ENCODE assay signal across 19 mouse cellular contexts in the genomic region with DNA sequence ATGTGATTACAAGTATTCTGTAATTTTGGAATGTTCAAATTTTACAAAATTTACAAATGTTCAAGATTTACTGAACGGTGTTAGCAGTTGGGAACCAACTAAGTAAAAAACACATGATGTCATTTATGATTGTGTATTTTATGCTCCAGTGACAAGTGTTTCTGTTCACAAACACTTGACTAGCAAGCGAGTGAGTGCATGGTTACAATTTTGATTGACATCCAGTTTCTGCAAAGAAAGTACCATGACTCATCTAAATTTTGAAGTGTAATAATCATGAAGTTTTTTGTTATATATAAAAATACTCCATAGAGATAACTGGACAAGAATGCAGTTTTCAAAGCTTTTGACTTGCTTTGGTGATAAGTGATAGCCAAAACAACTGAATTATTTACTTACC. TPM values are rescaled to one million over a fixed set of nuclear protein-coding genes. Genes with fewer than 3 reads are reported as not detected.
DNase-seq lines count a peak whose midpoint lies in the region; ATAC-seq lines count a peak whose summit lies in the region.
"Had no signal": no experiment of that assay in that cellular context is flagged by ENCODE, and none has a peak within 500 bp of the region (broad histone marks: within the 10 kb centered on the region; RNA-seq: fewer than 3 reads in every experiment).

No protein-coding gene starts in this region.

- no peaks in the 10 kb centered on the region for H3K9me3 ChIP-seq in hindbrain, embryonic 11.5 days (ENCODE audit: control insufficient read depth, low read length)
- no peaks in the 10 kb centered on the region for H3K9me3 ChIP-seq in hindbrain, embryonic 13.5 days
- no peaks in the 10 kb centered on the region for H3K9me3 ChIP-seq in liver, embryonic 15.5 days (replicated peaks)
- H3K9me3 ChIP-seq in embryonic facial prominence, embryonic 10.5 days: no peaks in the 10 kb centered on the region
- H3K9me3 ChIP-seq: forebrain, embryonic 12.5 days; hindbrain, embryonic 15.5 days; megakaryocyte, embryonic 14.5 days; neural tube, embryonic 13.5 days had no signal

- peak; percentile 7 for DNase-seq in hindbrain, embryonic 11.5 days (ENCODE audit: low spot score)
- peak; percentile 11 for DNase-seq in lung, postnatal 25 days (ENCODE audit: low spot score)
- no peak for DNase-seq in lung, postnatal 4 days
- DNase-seq in MEL-GATA-1-ER (ENCODE audit: extremely low read depth, low read depth): peak; percentile 32
- DNase-seq in embryonic facial prominence, embryonic 10.5 days (ENCODE audit: low spot score): no peak
- DNase-seq in layer of hippocampus, postnatal 25 days (ENCODE audit: extremely low spot score in 1 of 2, low spot score in 1 of 2): no peak
- DNase-seq: cerebellum, postnatal 10 days; gastrocnemius, postnatal 14 days; kidney, adult 8-10 months; kidney, postnatal 36 days; layer of hippocampus, postnatal 36 days; left cerebral cortex, postnatal 4 days; right cerebral cortex, postnatal 25 days had no signal

- 79% methylated on average over 2 of the region's 2 CpGs for WGBS in hindbrain, embryonic 11.5 days
- WGBS in hindbrain, embryonic 13.5 days: 86% methylated on average over 2 of the region's 2 CpGs
- 41% methylated on average over 2 of the region's 2 CpGs for WGBS in liver, embryonic 15.5 days (ENCODE audit: insufficient replicate concordance)
- 82% methylated on average over 2 of the region's 2 CpGs for WGBS in embryonic facial prominence, embryonic 10.5 days

- H3K9ac ChIP-seq in hindbrain, embryonic 11.5 days (ENCODE audit: low read depth, low read length): no peak overlapping the region
- no peak overlapping the region for H3K9ac ChIP-seq in hindbrain, embryonic 13.5 days
- H3K9ac ChIP-seq in liver, embryonic 15.5 days: no peak overlapping the region

- ATAC-seq in hindbrain, embryonic 11.5 days (ENCODE audit: low FRiP score): no peak
- no peak for ATAC-seq in hindbrain, embryonic 13.5 days (ENCODE audit: low FRiP score)
- ATAC-seq in liver, embryonic 15.5 days (ENCODE audit: insufficient read depth): no peak

- no peaks in the 10 kb centered on the region for H3K36me3 ChIP-seq in hindbrain, embryonic 11.5 days (ENCODE audit: control insufficient read depth, insufficient read depth, low read length)
- no peaks in the 10 kb centered on the region for H3K36me3 ChIP-seq in hindbrain, embryonic 13.5 days
- no peaks in the 10 kb centered on the region for H3K36me3 ChIP-seq in liver, embryonic 15.5 days (replicated peaks)
- H3K36me3 ChIP-seq in embryonic facial prominence, embryonic 10.5 days (replicated peaks): no peaks in the 10 kb centered on the region
- H3K36me3 ChIP-seq: forebrain, embryonic 12.5 days; hindbrain, embryonic 15.5 days; neural tube, embryonic 13.5 days had no signal

- no peak overlapping the region for H3K4me2 ChIP-seq in hindbrain, embryonic 11.5 days (replicated peaks; ENCODE audit: low read depth, low read length)
- no peak overlapping the region for H3K4me2 ChIP-seq in hindbrain, embryonic 13.5 days
- H3K4me2 ChIP-seq in liver, embryonic 15.5 days: peak overlapping the region; percentile 21; the same call in 1 of the 2 replicates

- no peaks in the 10 kb centered on the region for H3K4me1 ChIP-seq in hindbrain, embryonic 11.5 days (replicated peaks; ENCODE audit: control insufficient read depth, insufficient read depth, low read length)
- peaks cover 8% of the 10 kb centered on the region for H3K4me1 ChIP-seq in hindbrain, embryonic 13.5 days (replicated peaks)
- H3K4me1 ChIP-seq in liver, embryonic 15.5 days (replicated peaks): peaks cover 15% of the 10 kb centered on the region
- peaks cover 13% of the 10 kb centered on the region for H3K4me1 ChIP-seq in embryonic facial prominence, embryonic 10.5 days

- no peaks in the 10 kb centered on the region for H3K27me3 ChIP-seq in hindbrain, embryonic 11.5 days (ENCODE audit: control insufficient read depth, insufficient read depth, low read length)
- no peaks in the 10 kb centered on the region for H3K27me3 ChIP-seq in hindbrain, embryonic 13.5 days
- H3K27me3 ChIP-seq in liver, embryonic 15.5 days: no peaks in the 10 kb centered on the region
- H3K27me3 ChIP-seq in embryonic facial prominence, embryonic 10.5 days (replicated peaks; ENCODE audit: low read depth, poor library complexity, severe bottlenecking): no peaks in the 10 kb centered on the region
- H3K27me3 ChIP-seq: forebrain, embryonic 12.5 days; hindbrain, embryonic 15.5 days; megakaryocyte, embryonic 14.5 days; neural tube, embryonic 13.5 days had no signal

- no peak overlapping the region for H3K27ac ChIP-seq in hindbrain, embryonic 11.5 days (ENCODE audit: low read depth, low read length)
- no peak overlapping the region for H3K27ac ChIP-seq in hindbrain, embryonic 13.5 days
- no peak overlapping the region for H3K27ac ChIP-seq in liver, embryonic 15.5 days (replicated peaks)
- no peak overlapping the region for H3K27ac ChIP-seq in embryonic facial prominence, embryonic 10.5 days (replicated peaks)
- H3K27ac ChIP-seq: forebrain, embryonic 12.5 days; hindbrain, embryonic 15.5 days; neural tube, embryonic 13.5 days had no signal

- no peak overlapping the region for H3K4me3 ChIP-seq in hindbrain, embryonic 11.5 days (ENCODE audit: low read depth, low read length)
- H3K4me3 ChIP-seq in hindbrain, embryonic 13.5 days: no peak overlapping the region
- no peak overlapping the region for H3K4me3 ChIP-seq in liver, embryonic 15.5 days (replicated peaks)
- no peak overlapping the region for H3K4me3 ChIP-seq in embryonic facial prominence, embryonic 10.5 days

RNA-seq across cellular contexts. Expression of gene Focad, which starts 1.3 kb away (rescaled TPM):
- polyA plus RNA-seq in hindbrain, embryonic 11.5 days (2014; fragmentation: Nextera tagmentation; extraction: Ambion mirVana): 14.6 and 17.7 TPM in 2 replicates
- 10.2 and 11.2 TPM in 2 replicates for polyA plus RNA-seq in hindbrain, embryonic 13.5 days (2015; fragmentation: Nextera tagmentation; extraction: Ambion mirVana)
- polyA plus RNA-seq in liver, embryonic 15.5 days (2015; fragmentation: Nextera tagmentation; extraction: Ambion mirVana): 6.5 and 7.7 TPM in 2 replicates
- polyA plus RNA-seq in embryonic facial prominence, embryonic 10.5 days (2016; fragmentation: Nextera tagmentation; extraction: Ambion mirVana): 15.0 and 17.9 TPM in 2 replicates
- 10 to 100 TPM; 59.1 to 75.4 TPM for total RNA-seq in layer of hippocampus, postnatal 25 days (2021)

Comparison
In these comparisons a context has a peak if more than half of its experiments do, and no peak if none do; other contexts are left out.
1. DNase-seq: peak in hindbrain, embryonic 11.5 days (single experiment), lung, postnatal 25 days (single experiment) and MEL-GATA-1-ER (single experiment); none in lung, postnatal 4 days (0 of 2), embryonic facial prominence, embryonic 10.5 days (single experiment) and layer of hippocampus, postnatal 25 days (0 of 2).